Mouse (Mus musculus) embryonic facial prominence, embryonic 10.5 days (tissue): ENCODE results near the gene Sstr4. TPM values are rescaled to one million over a fixed set of nuclear protein-coding genes. Genes with fewer than 3 reads are reported as not detected.

Source experiments
- DNase-seq: peaks from one replicate; pipeline ENCODE4 v3.0.0-alpha.2; 2017; ENCODE audit warnings: low spot score
- H3K27ac ChIP-seq: fragments of 300-500 bp; sonication (generic); replicated peaks from 2 replicates; pipeline ENCODE4 v1.5.1; 2016; ENCODE audit warnings: mild to moderate bottlenecking
- H3K27me3 ChIP-seq: fragments of 300-500 bp; sonication (generic); replicated peaks from 2 replicates; pipeline ENCODE4 v1.6.1; 2016; ENCODE audit warnings: low read depth, mild to moderate bottlenecking; ENCODE audit not compliant: poor library complexity, severe bottlenecking
- H3K36me3 ChIP-seq: fragments of 300-500 bp; sonication (generic); replicated peaks from 2 replicates; pipeline ENCODE4 v1.6.1; 2016; ENCODE audit warnings: mild to moderate bottlenecking, moderate library complexity
- H3K4me1 ChIP-seq: fragments of 300-500 bp; sonication (generic); 2 replicates; pipeline ENCODE4 v1.6.1; 2016
- H3K4me3 ChIP-seq: fragments of 300-500 bp; sonication (generic); 2 replicates; pipeline ENCODE4 v1.5.1; 2016; ENCODE audit warnings: mild to moderate bottlenecking, moderate library complexity
- H3K9me3 ChIP-seq: fragments of 300-500 bp; sonication (generic); 2 replicates; pipeline ENCODE4 v1.6.1; 2016; ENCODE audit warnings: mild to moderate bottlenecking
- WGBS: fragments of 180-500 bp; shearing (Covaris S2); methylation state at CpG from one replicate; pipeline ENCODE4 v1.1.7; 2016; 5-methylcytosine and 5-hydroxymethylcytosine counted together
- polyA plus RNA-seq: library from polyadenylated mRNA; unstranded; fragments of >200 nt; fragmentation: Nextera tagmentation; extraction: Ambion mirVana; gene quantifications from 2 replicates; pipeline ENCODE4 v1.2.1, GENCODE M21; 2016

The Sstr4 gene
- polyA plus RNA-seq = 0.85 and 1.0 TPM in 2 replicates

GRCm38 (mm10) chr2:148395131-148396051 is at the start of gene Sstr4:
Gene Sstr4 (plus strand): TSS chr2:148395344.
- no peaks in the 10 kb centered on the region for H3K36me3 ChIP-seq
- H3K27ac ChIP-seq = peak within 1 kb of the TSS; percentile 66; the same call in 1 of the 2 replicates
- H3K4me1 ChIP-seq = peaks cover 40% of the 10 kb centered on the region
- no peaks in the 10 kb centered on the region for H3K9me3 ChIP-seq
- peak within 1 kb of the TSS; percentile 71 for H3K4me3 ChIP-seq
- 6% methylated on average over 83 of the region's 83 CpGs for WGBS
- peaks cover 56% of the 10 kb centered on the region for H3K27me3 ChIP-seq
- peak; percentile 75 for DNase-seq

DNA sequence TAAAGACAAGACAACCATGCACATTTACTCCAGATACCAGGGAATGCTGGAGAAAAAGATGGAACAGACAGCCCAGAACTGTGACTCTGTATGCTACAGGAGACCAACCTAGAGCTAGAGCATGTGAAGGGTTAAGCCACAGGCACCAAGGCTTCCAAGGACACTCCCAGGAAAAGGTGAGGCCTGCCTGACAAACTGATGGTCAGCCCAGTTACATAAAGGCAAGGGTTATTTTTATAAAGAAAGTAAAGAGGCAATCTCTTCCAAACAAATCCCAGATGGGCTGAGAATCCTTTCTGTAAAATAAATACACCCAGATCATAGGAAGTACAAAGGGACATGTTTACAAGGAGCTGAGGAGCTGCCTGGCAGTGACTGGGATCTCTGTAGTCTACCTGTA is 49.8 kb upstream of the Sstr4 start:
- Histone ChIP-seq H3K27me3 (no peaks in the 10 kb centered on the region), H3K9me3 (no peaks in the 10 kb centered on the region), H3K36me3 (no peaks in the 10 kb centered on the region), H3K4me1 (0 out of 2 replicates have a peak, but pooled peaks cover 7% of the 10 kb centered on the region), H3K27ac (no peak overlapping the region), H3K4me3 (no peak overlapping the region)
- no peak for DNase-seq

GRCm38 (mm10) chr2:148346976-148347375 is 48.2 kb upstream of the Sstr4 start:
- no peak overlapping the region for H3K4me3 ChIP-seq

DNA sequence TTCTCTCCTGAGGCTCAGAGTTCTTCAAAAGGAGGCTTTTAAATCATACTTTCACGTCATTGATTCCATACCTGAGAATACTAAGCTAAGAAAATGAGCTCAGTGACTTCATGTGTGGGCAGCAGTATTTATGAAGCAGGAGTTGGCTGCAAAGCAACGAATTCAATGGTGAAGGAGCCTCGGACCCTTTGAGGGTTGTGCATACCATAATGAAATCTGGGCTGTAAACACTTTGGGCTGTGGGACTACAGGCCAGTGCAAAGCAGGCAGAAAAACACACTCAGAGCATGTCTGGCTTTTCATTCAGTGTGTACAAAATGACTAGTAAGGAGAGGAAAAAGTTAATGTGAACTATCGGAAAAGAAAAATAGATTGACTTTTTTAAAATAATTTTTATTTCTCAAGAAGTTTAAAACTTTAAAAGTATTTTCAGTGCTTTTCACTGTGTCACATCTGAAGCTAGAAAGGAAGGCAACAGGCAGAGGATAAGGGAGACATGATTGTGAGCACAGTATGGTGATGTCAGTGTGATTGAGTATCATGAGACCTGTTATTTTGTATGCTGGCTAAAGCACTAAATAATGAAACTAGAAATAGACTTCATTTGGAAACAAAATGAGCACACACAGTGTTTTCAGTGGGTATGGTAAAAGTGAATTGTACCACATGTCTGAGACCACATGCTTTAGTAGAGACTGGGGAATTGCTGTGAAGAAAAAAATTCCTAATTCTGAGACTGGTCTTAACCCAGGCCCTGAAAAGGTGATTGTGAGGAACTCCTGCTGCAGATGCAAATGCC is 45.4 kb upstream of the Sstr4 start:
- no peak overlapping the region for H3K4me3 ChIP-seq
- H3K9me3 ChIP-seq = no peaks in the 10 kb centered on the region
- 72% methylated on average over 4 of the region's 4 CpGs for WGBS
- no peaks in the 10 kb centered on the region for H3K36me3 ChIP-seq
- no peak for DNase-seq
- 0 out of 2 replicates have a peak, but pooled peaks cover 7% of the 10 kb centered on the region for H3K4me1 ChIP-seq
- H3K27me3 ChIP-seq = no peaks in the 10 kb centered on the region
- no peak overlapping the region for H3K27ac ChIP-seq

More at GRCm38 (mm10) chr2:148346976-148347375, 48.2 kb upstream of the Sstr4 start:
- no peaks in the 10 kb centered on the region for H3K9me3 ChIP-seq
- H3K27me3 ChIP-seq = no peaks in the 10 kb centered on the region
- no peak for DNase-seq
- H3K4me1 ChIP-seq = 0 out of 2 replicates have a peak, but pooled peaks cover 7% of the 10 kb centered on the region
- WGBS = 88% methylated on average over 1 of the region's 1 CpGs
- H3K36me3 ChIP-seq = no peaks in the 10 kb centered on the region
- H3K27ac ChIP-seq = no peak overlapping the region

- H3K27me3 ChIP-seq = no peaks in the 10 kb centered on the region
- WGBS = 86% methylated on average over 2 of the region's 2 CpGs
- no peak overlapping the region for H3K27ac ChIP-seq
- H3K4me3 ChIP-seq = no peak overlapping the region
- H3K4me1 ChIP-seq = 0 out of 2 replicates have a peak, but pooled peaks cover 5% of the 10 kb centered on the region
- no peaks in the 10 kb centered on the region for H3K9me3 ChIP-seq
- no peaks in the 10 kb centered on the region for H3K36me3 ChIP-seq
- no peak for DNase-seq
Observed at GRCm38 (mm10) chr2:148350460-148350859, 44.7 kb upstream of the Sstr4 start.

DNA sequence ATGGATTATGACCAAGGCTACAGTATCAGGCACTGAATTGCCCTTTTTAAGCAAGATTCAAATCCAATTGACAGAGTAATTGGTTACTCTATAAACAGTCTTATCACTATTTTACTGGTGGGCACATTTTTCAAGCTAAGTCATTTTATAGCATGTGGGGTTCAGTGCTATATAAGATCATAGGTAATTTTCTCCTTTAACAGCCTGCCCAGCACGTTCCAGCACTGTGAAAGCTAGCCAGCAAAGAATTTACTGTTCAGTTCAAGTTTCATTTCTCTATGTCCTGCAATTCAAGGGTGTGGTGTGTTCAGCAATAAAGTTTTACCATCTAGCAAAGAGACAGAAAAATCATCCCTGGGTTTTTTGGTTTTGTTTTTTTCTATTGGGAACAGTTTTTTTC is 42.5 kb upstream of the Sstr4 start:
- no peak overlapping the region for H3K4me3 ChIP-seq
- no peaks in the 10 kb centered on the region for H3K9me3 ChIP-seq
- no peak for DNase-seq
- no peaks in the 10 kb centered on the region for H3K36me3 ChIP-seq
- 0 out of 2 replicates have a peak, but pooled peaks cover 2% of the 10 kb centered on the region for H3K4me1 ChIP-seq
- H3K27ac ChIP-seq = no peak overlapping the region
- 79% methylated on average over 1 of the region's 1 CpGs for WGBS
- no peaks in the 10 kb centered on the region for H3K27me3 ChIP-seq

DNA sequence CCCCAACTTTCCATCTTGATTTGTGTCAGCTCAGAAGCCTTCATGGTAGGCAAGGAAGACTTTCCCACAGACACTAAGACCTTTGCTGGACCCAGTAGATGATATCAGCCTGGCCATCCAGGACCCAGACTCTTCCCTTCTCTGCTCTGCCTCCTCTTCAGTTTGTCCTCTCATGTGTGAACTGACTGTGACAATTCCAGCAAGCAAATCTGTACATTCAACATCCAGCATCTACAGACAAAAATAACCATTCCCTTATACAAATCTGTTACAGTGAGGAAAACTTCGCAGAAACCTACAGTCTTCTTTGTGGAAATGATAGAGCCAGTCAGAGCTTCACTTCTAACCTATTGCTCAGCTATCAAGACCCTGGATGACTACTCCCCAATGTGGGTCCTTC is 38.0 kb upstream of the Sstr4 start:
- no peaks in the 10 kb centered on the region for H3K36me3 ChIP-seq
- DNase-seq = no peak
- no peaks in the 10 kb centered on the region for H3K27me3 ChIP-seq
- WGBS = 83% methylated on average over 1 of the region's 1 CpGs
- no peaks in the 10 kb centered on the region for H3K9me3 ChIP-seq
- no peak overlapping the region for H3K27ac ChIP-seq
- H3K4me1 ChIP-seq = no peaks in the 10 kb centered on the region; the same call in 1 of the 2 replicates
- H3K4me3 ChIP-seq = no peak overlapping the region

DNA sequence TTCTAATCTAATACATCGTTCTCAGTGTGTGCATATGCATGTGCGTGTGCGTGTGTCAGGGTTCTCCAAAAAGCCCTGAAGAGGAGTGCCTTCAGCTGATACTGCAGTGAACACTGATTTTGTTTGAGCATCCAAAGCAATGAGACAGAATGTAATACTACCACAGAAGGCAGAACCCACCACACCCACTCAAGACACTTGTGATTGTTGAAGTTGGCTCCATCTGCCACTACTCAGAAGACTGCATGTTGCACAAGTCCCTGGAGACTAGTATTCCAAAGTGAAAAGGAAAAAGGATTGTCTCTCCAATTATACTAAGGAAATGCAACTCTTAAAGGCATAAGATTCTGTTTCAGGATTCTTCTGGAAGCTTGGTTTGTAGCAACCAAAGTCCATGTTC is 30.6 kb upstream of the Sstr4 start:
- no peak overlapping the region for H3K27ac ChIP-seq
- no peaks in the 10 kb centered on the region for H3K9me3 ChIP-seq
- H3K27me3 ChIP-seq = no peaks in the 10 kb centered on the region
- 90% methylated on average over 3 of the region's 3 CpGs for WGBS
- DNase-seq = no peak
- H3K4me3 ChIP-seq = no peak overlapping the region
- H3K36me3 ChIP-seq = no peaks in the 10 kb centered on the region
- peaks cover 6% of the 10 kb centered on the region for H3K4me1 ChIP-seq

- DNase-seq = no peak
- no peaks in the 10 kb centered on the region for H3K27me3 ChIP-seq
- H3K4me3 ChIP-seq = no peak overlapping the region
- H3K9me3 ChIP-seq = no peaks in the 10 kb centered on the region
- H3K4me1 ChIP-seq = peaks cover 6% of the 10 kb centered on the region
- H3K36me3 ChIP-seq = no peaks in the 10 kb centered on the region
- H3K27ac ChIP-seq = no peak overlapping the region
- 59% methylated on average over 1 of the region's 1 CpGs for WGBS
Observed at GRCm38 (mm10) chr2:148365227-148365626, 29.9 kb upstream of the Sstr4 start.

DNA sequence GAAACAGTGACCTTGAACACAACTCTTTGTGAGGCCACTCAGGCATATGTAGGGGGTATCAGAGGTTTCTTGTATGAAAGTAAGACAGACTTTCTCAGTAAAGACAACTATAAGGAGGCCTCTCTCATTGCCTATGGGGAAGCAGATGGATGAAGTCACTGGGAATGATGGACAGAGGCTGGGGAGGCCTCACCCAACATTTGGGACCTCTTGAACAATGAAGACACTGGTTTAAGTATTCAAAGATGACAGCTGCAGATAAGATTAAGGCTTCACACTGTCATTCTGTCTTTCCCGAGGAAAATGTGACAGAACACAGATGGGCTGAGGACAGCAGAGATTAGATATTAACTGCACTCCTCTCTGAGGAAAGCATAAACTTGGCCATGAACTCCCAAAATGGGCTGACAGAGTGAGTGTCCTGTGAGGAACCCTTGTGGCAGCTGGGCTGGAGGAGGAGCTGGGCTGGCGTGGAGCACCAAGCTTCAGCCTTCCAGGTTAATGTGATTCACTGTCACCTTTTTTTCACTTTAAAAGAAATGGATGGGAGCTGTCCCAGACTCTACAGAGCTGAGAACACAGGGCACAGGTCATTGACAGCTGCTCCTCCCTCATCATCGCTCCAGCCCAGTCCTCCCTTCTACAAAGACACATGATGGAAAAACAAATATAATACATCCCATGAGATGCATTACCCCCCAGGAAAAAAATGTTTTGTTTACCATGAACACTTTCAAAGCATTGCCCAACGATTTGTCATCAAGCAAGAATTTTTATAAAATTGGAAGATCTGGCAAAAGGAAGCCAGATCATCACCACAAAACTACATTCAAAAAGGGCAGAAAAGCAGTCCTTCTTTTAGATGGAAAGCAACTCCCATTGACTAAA is 23.2 kb upstream of the Sstr4 start:
- Histone ChIP-seq H3K27me3 (no peaks in the 10 kb centered on the region), H3K4me1 (no peaks in the 10 kb centered on the region), H3K4me3 (no peak overlapping the region), H3K27ac (no peak overlapping the region), H3K9me3 (no peaks in the 10 kb centered on the region), H3K36me3 (no peaks in the 10 kb centered on the region)
- DNase-seq = no peak
- WGBS = 79% methylated on average over 4 of the region's 4 CpGs

- Histone ChIP-seq H3K36me3 (no peaks in the 10 kb centered on the region), H3K27me3 (no peaks in the 10 kb centered on the region), H3K9me3 (no peaks in the 10 kb centered on the region), H3K4me1 (no peaks in the 10 kb centered on the region), H3K4me3 (no peak overlapping the region), H3K27ac (no peak overlapping the region)
- DNase-seq = no peak
- WGBS = 81% methylated on average over 2 of the region's 2 CpGs
Observed at GRCm38 (mm10) chr2:148373602-148374071, 21.5 kb upstream of the Sstr4 start.
